Mouse (Mus musculus): ENCODE results near the gene Brca2. TPM values are rescaled to one million over a fixed set of nuclear protein-coding genes. Genes with fewer than 3 reads are reported as not detected.
A peak's percentile ranks its signal among the peaks of the same experiment; 100 is the strongest.

The Brca2 gene
- polyA plus RNA-seq, 1 experiment from 2014 or later: 11.8 TPM

DNA sequence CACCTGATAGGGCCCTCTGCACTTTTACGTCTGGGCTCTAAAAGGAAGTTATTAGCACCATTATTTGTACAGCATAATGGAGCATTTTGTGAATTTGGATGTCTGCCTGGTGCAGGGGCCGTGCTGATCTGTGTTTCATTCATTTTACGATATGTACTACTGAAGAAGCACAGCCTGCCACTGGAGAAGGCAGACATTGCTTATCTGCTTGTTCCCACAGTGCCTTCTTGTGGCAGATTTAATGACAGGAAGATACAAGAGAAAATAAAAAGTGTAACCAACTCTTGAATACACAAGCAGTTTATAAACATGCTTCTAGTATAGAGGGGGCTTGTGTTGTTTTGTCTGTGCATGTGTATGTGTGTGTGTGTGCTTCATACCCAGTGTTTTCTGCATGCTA lies 29.2 kb downstream of the Brca2 start:
- Histone ChIP-seq H3K4me3 (ENCODE audit: low read depth, low read length) (no peak overlapping the region), H3K4me2 (ENCODE audit: low read length) (no peak overlapping the region), H3K4me1 (ENCODE audit: control insufficient read depth, insufficient read depth, low read length) (no peaks in the 10 kb centered on the region), H3K36me3 (ENCODE audit: control insufficient read depth, insufficient read depth, low read length) (peaks cover 31% of the 10 kb centered on the region), H3K9ac (ENCODE audit: low read length) (no peak overlapping the region), H3K27ac (ENCODE audit: low read depth, low read length) (no peak overlapping the region), H3K27me3 (replicated peaks; ENCODE audit: control insufficient read depth, insufficient read depth, low read length) (no peaks in the 10 kb centered on the region), H3K9me3 (replicated peaks; ENCODE audit: control insufficient read depth, low read length) (no peaks in the 10 kb centered on the region)
- DNase-seq (ENCODE audit: low spot score): peak; percentile 20
- WGBS: 54% methylated on average over 3 of the region's 3 CpGs
- ATAC-seq: no peak

DNA sequence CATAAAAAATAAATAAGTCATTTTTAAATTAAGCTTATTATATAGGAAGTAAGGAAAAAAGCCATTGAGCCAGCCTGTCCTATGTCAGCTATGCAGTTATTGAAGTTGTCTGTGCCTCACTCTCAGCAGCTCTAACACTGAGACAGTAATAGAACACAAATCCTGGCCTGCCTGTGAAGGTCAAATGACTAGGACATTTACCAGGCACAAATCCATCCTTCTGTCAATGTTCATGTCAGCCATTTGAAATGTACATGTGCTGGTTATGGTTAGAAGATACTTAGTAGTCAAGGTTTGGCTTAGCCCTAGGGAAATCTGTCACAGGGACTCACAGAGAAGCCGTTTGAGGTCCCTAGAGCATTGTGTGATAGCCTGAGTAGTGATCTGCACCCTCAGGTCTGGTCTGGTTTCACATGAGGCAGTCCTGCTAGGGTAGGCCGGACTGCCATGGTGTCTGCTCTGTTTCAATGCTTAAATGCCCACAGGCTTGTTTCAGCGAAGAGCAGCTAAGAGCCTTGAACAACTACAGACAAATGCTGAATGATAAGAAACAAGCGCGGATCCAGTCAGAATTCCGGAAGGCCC lies 37.2 kb downstream of the Brca2 start:
- no peaks in the 10 kb centered on the region for H3K4me1 ChIP-seq (ENCODE audit: control insufficient read depth, insufficient read depth, low read length)
- no peak for ATAC-seq
- H3K27ac ChIP-seq (ENCODE audit: low read depth, low read length): no peak overlapping the region
- DNase-seq (ENCODE audit: low spot score): no peak
- no peak overlapping the region for H3K9ac ChIP-seq (ENCODE audit: low read length)
- peaks cover 50% of the 10 kb centered on the region for H3K36me3 ChIP-seq (ENCODE audit: control insufficient read depth, insufficient read depth, low read length)
- H3K27me3 ChIP-seq (replicated peaks; ENCODE audit: control insufficient read depth, insufficient read depth, low read length): no peaks in the 10 kb centered on the region
- H3K9me3 ChIP-seq (replicated peaks; ENCODE audit: control insufficient read depth, low read length): no peaks in the 10 kb centered on the region
- no peak overlapping the region for H3K4me2 ChIP-seq (ENCODE audit: low read length)
- H3K4me3 ChIP-seq (ENCODE audit: low read depth, low read length): no peak overlapping the region
- WGBS: 93% methylated on average over 6 of the region's 6 CpGs

DNA sequence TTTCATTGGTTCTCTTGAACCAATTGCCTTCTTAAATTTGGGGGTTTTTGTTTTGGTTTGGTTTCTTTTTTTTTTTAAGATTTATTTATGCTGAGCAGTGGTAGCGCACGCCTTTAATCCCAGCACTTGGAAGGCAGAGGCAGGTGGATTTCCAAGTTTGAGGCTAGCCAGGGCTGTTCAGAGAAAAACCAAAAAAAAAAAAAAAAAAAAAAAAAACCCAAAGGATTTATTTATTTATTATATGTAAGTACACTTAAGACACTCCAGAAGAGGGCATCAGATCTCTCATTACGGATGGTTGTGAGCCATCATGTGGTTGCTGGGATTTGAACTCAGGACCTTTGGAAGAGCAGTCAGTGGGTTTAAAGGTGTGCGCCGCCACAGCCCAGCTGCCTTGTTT lies 38.4 kb downstream of the Brca2 start:
- Histone ChIP-seq H3K4me3 (ENCODE audit: low read depth, low read length) (no peak overlapping the region), H3K9me3 (replicated peaks; ENCODE audit: control insufficient read depth, low read length) (no peaks in the 10 kb centered on the region), H3K4me1 (ENCODE audit: control insufficient read depth, insufficient read depth, low read length) (no peaks in the 10 kb centered on the region), H3K36me3 (ENCODE audit: control insufficient read depth, insufficient read depth, low read length) (peaks cover 50% of the 10 kb centered on the region), H3K9ac (ENCODE audit: low read length) (no peak overlapping the region), H3K4me2 (ENCODE audit: low read length) (no peak overlapping the region), H3K27me3 (replicated peaks; ENCODE audit: control insufficient read depth, insufficient read depth, low read length) (no peaks in the 10 kb centered on the region), H3K27ac (ENCODE audit: low read depth, low read length) (no peak overlapping the region)
- ATAC-seq: no peak
- no peak for DNase-seq (ENCODE audit: low spot score)
- WGBS: 96% methylated on average over 5 of the region's 5 CpGs

DNA sequence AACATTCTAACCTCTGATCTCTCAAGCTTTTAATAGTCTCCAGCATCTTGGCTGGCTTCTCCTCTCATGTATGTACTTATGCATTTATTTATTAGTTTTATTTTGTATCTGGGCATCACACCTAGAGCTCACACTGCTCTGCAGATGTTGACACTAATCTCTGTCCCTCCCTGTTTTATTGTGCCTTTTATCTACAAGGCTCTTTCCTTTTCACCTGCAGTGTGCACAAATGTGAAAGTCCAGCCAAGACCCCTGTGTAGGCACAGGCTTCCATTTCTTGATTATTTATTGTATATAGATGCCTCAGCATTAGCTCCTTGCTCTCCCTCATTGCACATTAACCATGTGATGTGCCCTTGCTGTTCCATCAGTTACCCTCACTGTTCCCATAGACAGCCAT lies 38.9 kb downstream of the Brca2 start:
- no peak for ATAC-seq
- DNase-seq (ENCODE audit: low spot score): no peak
- no peaks in the 10 kb centered on the region for H3K4me1 ChIP-seq (ENCODE audit: control insufficient read depth, insufficient read depth, low read length)
- H3K4me2 ChIP-seq (ENCODE audit: low read length): no peak overlapping the region
- H3K9ac ChIP-seq (ENCODE audit: low read length): no peak overlapping the region
- H3K36me3 ChIP-seq (ENCODE audit: control insufficient read depth, insufficient read depth, low read length): peaks cover 50% of the 10 kb centered on the region
- H3K27ac ChIP-seq (ENCODE audit: low read depth, low read length): no peak overlapping the region
- H3K27me3 ChIP-seq (replicated peaks; ENCODE audit: control insufficient read depth, insufficient read depth, low read length): no peaks in the 10 kb centered on the region
- no peak overlapping the region for H3K4me3 ChIP-seq (ENCODE audit: low read depth, low read length)
- no peaks in the 10 kb centered on the region for H3K9me3 ChIP-seq (replicated peaks; ENCODE audit: control insufficient read depth, low read length)

DNA sequence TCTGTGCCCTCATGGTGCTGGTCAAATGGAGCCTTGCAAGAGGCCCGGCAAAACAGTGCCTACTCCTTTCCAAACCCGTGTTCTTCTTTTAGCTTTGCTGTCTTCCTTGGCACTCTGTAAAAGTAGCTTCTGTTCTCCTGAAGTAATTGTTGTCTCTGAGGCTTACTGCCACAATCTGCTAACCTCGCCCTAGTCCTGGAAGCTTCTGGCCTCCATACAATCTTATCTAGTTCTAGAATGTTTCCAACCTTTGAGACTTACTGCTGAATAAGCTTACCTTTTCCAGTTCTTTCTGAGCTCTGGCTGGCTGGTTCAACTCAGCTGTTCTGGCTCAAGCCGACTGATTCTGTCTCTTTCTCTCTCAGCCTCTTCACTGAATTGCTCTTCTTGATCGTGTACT lies 39.4 kb downstream of the Brca2 start:
- ATAC-seq: no peak

DNA sequence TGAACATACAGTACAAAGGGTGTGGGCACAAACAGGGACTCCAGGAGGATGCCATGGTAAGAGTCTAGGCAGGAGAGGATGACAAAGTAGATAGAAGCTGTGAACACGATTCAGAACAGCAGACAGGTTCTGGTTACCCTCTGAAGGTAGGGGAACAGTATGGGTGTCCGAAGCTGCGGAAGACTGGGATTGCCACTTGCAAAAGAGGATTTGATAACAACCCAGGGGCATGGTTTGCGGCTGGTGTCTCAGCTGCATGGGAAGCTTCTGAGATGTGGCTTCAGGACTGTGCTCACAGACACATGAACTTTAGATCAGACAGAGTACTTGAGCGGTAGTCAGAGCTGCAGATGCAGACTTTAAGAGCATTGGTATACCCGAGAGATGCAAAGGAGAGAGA lies 42.0 kb downstream of the Brca2 start:
- Histone ChIP-seq H3K4me3 (ENCODE audit: low read depth, low read length) (no peak overlapping the region), H3K4me2 (ENCODE audit: low read length) (no peak overlapping the region), H3K36me3 (ENCODE audit: control insufficient read depth, insufficient read depth, low read length) (peaks cover 53% of the 10 kb centered on the region), H3K9me3 (replicated peaks; ENCODE audit: control insufficient read depth, low read length) (no peaks in the 10 kb centered on the region), H3K9ac (ENCODE audit: low read length) (no peak overlapping the region), H3K27ac (ENCODE audit: low read depth, low read length) (no peak overlapping the region), H3K27me3 (replicated peaks; ENCODE audit: control insufficient read depth, insufficient read depth, low read length) (no peaks in the 10 kb centered on the region), H3K4me1 (ENCODE audit: control insufficient read depth, insufficient read depth, low read length) (no peaks in the 10 kb centered on the region)
- DNase-seq (ENCODE audit: low spot score) (no peak), ATAC-seq (no peak)
- WGBS: 91% methylated on average over 6 of the region's 6 CpGs

More for the DNA sequence above, 39.4 kb downstream of the Brca2 start:
- H3K9ac ChIP-seq (ENCODE audit: low read length): no peak overlapping the region
- no peak overlapping the region for H3K4me3 ChIP-seq (ENCODE audit: low read depth, low read length)
- no peak overlapping the region for H3K4me2 ChIP-seq (ENCODE audit: low read length)
- H3K4me1 ChIP-seq (ENCODE audit: control insufficient read depth, insufficient read depth, low read length): no peaks in the 10 kb centered on the region
- peaks cover 51% of the 10 kb centered on the region for H3K36me3 ChIP-seq (ENCODE audit: control insufficient read depth, insufficient read depth, low read length)
- H3K27me3 ChIP-seq (replicated peaks; ENCODE audit: control insufficient read depth, insufficient read depth, low read length): no peaks in the 10 kb centered on the region
- H3K27ac ChIP-seq (ENCODE audit: low read depth, low read length): no peak overlapping the region
- no peaks in the 10 kb centered on the region for H3K9me3 ChIP-seq (replicated peaks; ENCODE audit: control insufficient read depth, low read length)
- no peak for DNase-seq (ENCODE audit: low spot score)
- 89% methylated on average over 5 of the region's 5 CpGs for WGBS

DNA sequence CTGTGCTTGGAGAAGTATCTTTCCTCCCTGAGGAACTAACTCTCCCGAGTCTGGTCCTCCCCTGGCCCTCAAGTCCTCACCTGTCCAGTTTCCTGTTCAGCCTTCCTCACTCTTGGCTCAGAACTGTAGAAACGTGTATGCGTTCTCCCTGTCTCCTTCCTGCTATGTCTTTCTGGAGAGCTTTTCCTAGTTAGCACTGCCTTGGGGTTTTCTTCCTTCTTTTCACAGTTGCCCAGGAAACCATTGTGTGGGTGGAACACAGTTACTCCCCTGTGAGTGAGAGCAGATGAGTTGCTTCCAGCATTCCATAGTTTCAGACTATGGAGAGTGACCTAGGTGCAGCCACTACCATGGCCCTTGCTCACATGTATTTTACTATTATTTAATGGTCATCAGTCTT lies 43.8 kb downstream of the Brca2 start:
- Histone ChIP-seq H3K4me1 (ENCODE audit: control insufficient read depth, insufficient read depth, low read length) (no peaks in the 10 kb centered on the region), H3K27me3 (replicated peaks; ENCODE audit: control insufficient read depth, insufficient read depth, low read length) (no peaks in the 10 kb centered on the region), H3K9me3 (replicated peaks; ENCODE audit: control insufficient read depth, low read length) (no peaks in the 10 kb centered on the region), H3K27ac (ENCODE audit: low read depth, low read length) (no peak overlapping the region), H3K4me2 (ENCODE audit: low read length) (no peak overlapping the region), H3K4me3 (ENCODE audit: low read depth, low read length) (no peak overlapping the region), H3K36me3 (ENCODE audit: control insufficient read depth, insufficient read depth, low read length) (peaks cover 50% of the 10 kb centered on the region; the same call in 1 of the 2 replicates), H3K9ac (ENCODE audit: low read length) (no peak overlapping the region)
- no peak for ATAC-seq
- no peak for DNase-seq (ENCODE audit: low spot score)
- 48% methylated on average over 3 of the region's 3 CpGs for WGBS

DNA sequence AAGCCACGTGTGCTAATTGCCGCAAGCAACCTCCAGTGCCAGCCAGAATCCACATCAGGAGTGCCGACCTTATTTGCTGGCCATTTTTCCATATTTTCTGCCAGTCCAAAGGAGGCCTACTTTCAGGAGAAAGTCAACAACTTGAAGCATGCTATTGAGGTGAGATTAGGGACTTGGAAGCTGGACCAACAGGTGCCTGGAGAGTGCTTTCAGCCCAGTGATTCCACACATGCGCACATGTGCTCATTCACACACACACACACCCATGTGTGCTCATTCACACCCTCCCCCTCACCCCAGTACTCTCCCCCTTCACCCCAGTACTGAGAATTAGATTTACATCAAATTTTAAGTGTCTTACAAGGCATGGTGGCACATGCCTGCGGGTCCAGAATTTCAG lies 44.5 kb downstream of the Brca2 start:
- peaks cover 45% of the 10 kb centered on the region; the same call in 1 of the 2 replicates for H3K36me3 ChIP-seq (ENCODE audit: control insufficient read depth, insufficient read depth, low read length)

DNA sequence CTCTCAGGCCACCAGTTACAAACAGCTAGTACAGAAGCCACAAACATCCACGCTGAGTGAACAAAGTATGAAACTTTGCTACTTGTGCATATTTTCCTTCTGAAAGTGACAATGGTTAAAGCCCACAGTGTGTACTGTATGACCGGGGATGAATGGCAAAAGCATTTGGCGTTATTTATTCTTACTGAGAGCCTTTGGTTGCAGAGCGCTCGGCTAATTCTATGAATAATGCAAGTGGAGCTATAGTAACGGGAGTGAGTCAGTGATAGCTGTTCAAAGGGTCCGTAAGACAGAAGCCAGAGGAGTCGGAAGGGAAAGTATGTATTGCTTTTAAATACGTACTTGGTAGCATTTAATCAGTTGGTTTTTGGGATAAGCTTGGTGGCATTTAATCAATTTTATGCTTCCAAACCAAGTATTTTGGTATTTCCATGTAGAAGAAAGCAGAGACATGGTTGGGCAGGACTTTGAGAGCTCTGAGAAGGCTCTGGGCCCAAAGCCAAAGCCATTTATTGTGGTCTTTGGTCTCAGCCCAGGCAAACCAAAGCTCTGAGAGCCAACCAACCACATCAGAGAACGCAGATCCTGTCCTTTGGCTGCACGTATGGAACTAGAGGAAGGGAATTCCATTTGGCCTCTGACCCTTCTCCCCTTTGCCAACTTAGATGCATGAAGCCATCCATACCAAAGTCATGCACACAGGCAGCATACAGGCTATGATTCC lies 48.2 kb downstream of the Brca2 start:
- WGBS: 64% methylated on average over 11 of the region's 11 CpGs
- Histone ChIP-seq H3K4me3 (ENCODE audit: low read depth, low read length) (no peak overlapping the region), H3K9ac (ENCODE audit: low read length) (no peak overlapping the region), H3K27ac (ENCODE audit: low read depth, low read length) (no peak overlapping the region), H3K27me3 (replicated peaks; ENCODE audit: control insufficient read depth, insufficient read depth, low read length) (no peaks in the 10 kb centered on the region), H3K36me3 (ENCODE audit: control insufficient read depth, insufficient read depth, low read length) (peaks cover 49% of the 10 kb centered on the region), H3K9me3 (replicated peaks; ENCODE audit: control insufficient read depth, low read length) (no peaks in the 10 kb centered on the region), H3K4me2 (ENCODE audit: low read length) (no peak overlapping the region), H3K4me1 (ENCODE audit: control insufficient read depth, insufficient read depth, low read length) (no peaks in the 10 kb centered on the region)
- peak; percentile 65 for ATAC-seq
- DNase-seq (ENCODE audit: low spot score): peak; percentile 59

More for the DNA sequence above, 44.5 kb downstream of the Brca2 start:
- Histone ChIP-seq H3K27ac (ENCODE audit: low read depth, low read length) (no peak overlapping the region), H3K9ac (ENCODE audit: low read length) (no peak overlapping the region), H3K9me3 (replicated peaks; ENCODE audit: control insufficient read depth, low read length) (no peaks in the 10 kb centered on the region), H3K4me2 (ENCODE audit: low read length) (no peak overlapping the region), H3K27me3 (replicated peaks; ENCODE audit: control insufficient read depth, insufficient read depth, low read length) (no peaks in the 10 kb centered on the region), H3K4me1 (ENCODE audit: control insufficient read depth, insufficient read depth, low read length) (no peaks in the 10 kb centered on the region), H3K4me3 (ENCODE audit: low read depth, low read length) (no peak overlapping the region)
- ATAC-seq (no peak), DNase-seq (ENCODE audit: low spot score) (no peak)
- WGBS: 88% methylated on average over 5 of the region's 5 CpGs

Data from forebrain, embryonic 14.5 days (tissue).